9 mouse cellular contexts compared by ENCODE assay signal in the genomic region with DNA sequence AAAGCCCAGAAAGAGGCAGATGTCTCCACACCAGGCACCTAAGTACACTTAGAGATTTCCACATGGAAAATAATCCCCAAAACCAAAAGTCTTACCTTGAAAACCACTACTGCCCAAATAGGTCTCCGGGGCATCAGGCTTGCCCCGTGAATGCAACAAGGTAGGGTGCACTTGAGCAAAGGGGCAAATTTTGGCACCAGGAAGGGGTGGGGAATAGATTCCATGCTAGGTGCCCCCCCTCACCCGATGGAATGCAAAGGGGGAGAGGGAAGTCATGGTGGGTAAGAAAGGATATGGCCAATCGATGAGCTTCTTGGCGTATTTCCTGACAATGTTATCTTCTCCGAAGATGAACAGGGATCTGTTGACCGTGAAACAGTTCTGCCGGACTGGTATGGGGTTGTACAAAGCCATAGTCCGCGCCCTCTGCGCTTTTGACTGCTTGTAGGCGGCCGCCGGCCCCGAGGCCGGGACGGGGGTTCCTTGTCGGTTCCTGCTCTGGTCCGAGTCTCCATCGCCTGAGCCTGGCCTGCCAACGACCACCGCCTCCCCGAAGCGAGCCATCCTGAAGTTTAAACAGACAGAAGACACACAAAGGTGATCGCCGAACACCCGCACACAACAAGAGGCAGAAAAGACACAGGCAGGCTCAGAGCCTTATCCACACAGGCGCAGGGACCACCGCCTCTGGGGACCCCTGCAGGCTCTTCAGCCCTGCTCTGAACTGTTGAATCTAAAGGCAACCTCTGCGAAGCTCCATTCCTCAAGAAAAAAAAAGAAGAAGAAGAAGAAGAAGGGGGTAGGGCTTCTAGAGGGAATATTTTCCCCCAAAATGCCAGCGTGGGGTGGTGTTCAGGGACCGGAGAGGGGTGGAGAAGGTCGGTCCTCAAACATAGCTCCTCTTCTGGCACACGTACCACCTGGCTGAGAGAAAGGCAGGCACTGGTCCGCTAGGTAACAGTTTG.
DNase-seq lines count a peak whose midpoint lies in the region; ATAC-seq and TF ChIP-seq lines count a peak whose summit lies in the region.
"Had no signal": no experiment of that assay in that cellular context is flagged by ENCODE, and none has a peak within 500 bp of the region (broad histone marks: within the 10 kb centered on the region; RNA-seq: fewer than 3 reads in every experiment).

No protein-coding gene starts in this region.

- WGBS in intestine, postnatal 0 days, result 33% methylated on average over 35 of the region's 35 CpGs
- 17% methylated on average over 35 of the region's 35 CpGs for WGBS in olfactory bulb, adult 2 months

- peak overlapping the region; percentile 70 for H3K4me3 ChIP-seq in left cerebral cortex, adult 2 months
- peak overlapping the region; percentile 32; the same call in 1 of the 2 replicates for H3K4me3 ChIP-seq in embryonic fibroblast, embryonic 13.5 days (ENCODE audit: insufficient read depth, low read length)
- H3K4me3 ChIP-seq in intestine, postnatal 0 days (ENCODE audit: low read depth, low read length), result peak overlapping the region; percentile 31
- H3K4me3 ChIP-seq in olfactory bulb, adult 2 months (ENCODE audit: insufficient read depth, low read depth, low read length), result peak overlapping the region; percentile 73

- H3K4me2 ChIP-seq in intestine, postnatal 0 days (replicated peaks; ENCODE audit: low read depth), result peak overlapping the region; percentile 52

- H3K4me1 ChIP-seq in embryonic fibroblast, embryonic 13.5 days (ENCODE audit: control insufficient read depth, insufficient read depth, low read length), result no peaks in the 10 kb centered on the region
- H3K4me1 ChIP-seq in intestine, postnatal 0 days (replicated peaks; ENCODE audit: control insufficient read depth, insufficient read depth, low read length), result no peaks in the 10 kb centered on the region
- H3K4me1 ChIP-seq in olfactory bulb, adult 2 months (ENCODE audit: control insufficient read depth, insufficient read depth, low read length), result peaks cover 7% of the 10 kb centered on the region

- intact Hi-C loops in left cerebral cortex, adult 2 months (cut with DNase I), result loop anchor here (5.0 kb wide), 4 partner anchors 193 to 828 kb away; a partner anchor contains a TSS
- intact Hi-C loops in left cerebral cortex, postnatal 36 days (cut with DNase I), result loop anchor here (5.0 to 10.0 kb wide), 4 partner anchors 61 to 828 kb away; a partner anchor contains a TSS

- no peak overlapping the region for H3K9ac ChIP-seq in intestine, postnatal 0 days (ENCODE audit: low read depth, low read length)

- H3K9me3 ChIP-seq in intestine, postnatal 0 days (ENCODE audit: control insufficient read depth), result no peaks in the 10 kb centered on the region
- H3K9me3 ChIP-seq: megakaryocyte, embryonic 14.5 days had no signal

- no peak for DNase-seq in left cerebral cortex, adult 2 months (ENCODE audit: extremely low spot score in 1 of 2, low spot score in 2 of 2)
- DNase-seq in left cerebral cortex, adult 11 months (ENCODE audit: low spot score), result no peak
- no peak for DNase-seq in thymus, postnatal 14 days
- no peak for DNase-seq in left cerebral cortex, postnatal 36 days (ENCODE audit: low spot score in 2 of 2)
- DNase-seq in adrenal gland, postnatal 36 days, result no peak

- H3K27ac ChIP-seq in left cerebral cortex, adult 2 months, result peak overlapping the region; percentile 92
- H3K27ac ChIP-seq in embryonic fibroblast, embryonic 13.5 days (ENCODE audit: insufficient read depth, low read length), result no peak overlapping the region
- no peak overlapping the region for H3K27ac ChIP-seq in intestine, postnatal 0 days (ENCODE audit: low read depth, low read length)
- H3K27ac ChIP-seq in olfactory bulb, adult 2 months (ENCODE audit: insufficient read depth, low read depth, low read length), result peak overlapping the region; percentile 83

- TF ChIP-seq CTCF in left cerebral cortex, adult 2 months (IDR thresholded peaks at IDR 0.05), result no peak
- TF ChIP-seq CTCF in embryonic fibroblast, embryonic 13.5 days (IDR thresholded peaks at IDR 0.05; ENCODE audit: borderline replicate concordance, insufficient read depth, low read length), result no peak
- no peak for TF ChIP-seq CTCF in intestine, postnatal 0 days (IDR thresholded peaks at IDR 0.05; ENCODE audit: low read depth)
- TF ChIP-seq CTCF in olfactory bulb, adult 2 months (IDR thresholded peaks at IDR 0.05; ENCODE audit: insufficient read depth, low read depth, low read length), result no peak

- TF ChIP-seq POLR2A in embryonic fibroblast, embryonic 13.5 days (IDR thresholded peaks at IDR 0.05; ENCODE audit: low read depth, low read length), result no peak
- TF ChIP-seq POLR2A in olfactory bulb, adult 2 months (IDR thresholded peaks at IDR 0.05; ENCODE audit: insufficient read depth, low read depth, low read length), result no peak

- H3K27me3 ChIP-seq in intestine, postnatal 0 days (replicated peaks; ENCODE audit: control insufficient read depth, insufficient read depth, low read length), result peaks cover 53% of the 10 kb centered on the region

- no peak for ATAC-seq in intestine, postnatal 0 days

- H3K36me3 ChIP-seq in intestine, postnatal 0 days (ENCODE audit: control insufficient read depth, insufficient read depth), result no peaks in the 10 kb centered on the region

Comparison
In these comparisons a context has a peak if more than half of its experiments do, and no peak if none do; other contexts are left out.
1. H3K27ac ChIP-seq: peak in left cerebral cortex, adult 2 months (single experiment) and olfactory bulb, adult 2 months (single experiment); none in embryonic fibroblast, embryonic 13.5 days (single experiment) and intestine, postnatal 0 days (single experiment).
2. Peak in every context shown above with its lines, with median percentiles within 50 percentile points of each other: H3K4me3 ChIP-seq.